Mouse (Mus musculus): Measurements from ENCODE around the gene Ggt6. TPM values are rescaled to one million over a fixed set of nuclear protein-coding genes. Genes with fewer than 3 reads are reported as not detected.

Gene Ggt6
- total and polyA plus RNA-seq, 3 experiments = 0.04 TPM; not detected in 2

DNA sequence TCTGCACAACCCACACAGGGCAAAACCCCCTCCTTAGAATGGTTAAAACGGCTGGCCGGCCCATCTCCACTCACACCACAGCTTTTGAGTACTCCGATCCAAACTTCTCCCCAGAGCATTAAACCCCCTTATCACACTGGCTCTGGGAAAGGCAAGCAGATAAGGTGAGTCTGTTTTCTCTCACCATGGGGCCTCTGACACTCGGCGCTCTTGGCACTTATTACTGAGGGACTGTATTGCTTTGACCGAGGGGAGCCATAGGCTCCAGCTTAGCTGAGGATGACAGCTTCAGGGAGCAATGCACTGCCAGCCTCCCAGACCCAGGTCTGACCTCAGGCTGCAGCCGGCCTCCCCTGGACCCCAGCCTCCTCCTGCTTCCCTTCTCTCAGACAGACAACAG, 27.8 kb upstream of the Ggt6 start:
- TF ChIP-seq GATA1 (IDR thresholded peaks at IDR 0.05; ENCODE audit: low read depth, low read length) = peak; percentile 95
- no peak for TF ChIP-seq MAZ (IDR thresholded peaks at IDR 0.05; ENCODE audit: low read depth, low read length)
- TF ChIP-seq GABPA (IDR thresholded peaks at IDR 0.05; ENCODE audit: low read depth, low read length) = no peak
- no peak for TF ChIP-seq POLR2AphosphoS5 (IDR thresholded peaks at IDR 0.05; ENCODE audit: borderline replicate concordance, low read depth, low read length)
- peak; percentile 64 for TF ChIP-seq ETS1 (IDR thresholded peaks at IDR 0.05; ENCODE audit: low read depth, low read length)
- TF ChIP-seq MXI1 (IDR thresholded peaks at IDR 0.05; ENCODE audit: low read depth, low read length) = peak; percentile 29; the same call in 1 of the 2 replicates
- TF ChIP-seq RCOR1 (IDR thresholded peaks at IDR 0.05; ENCODE audit: low read depth, low read length) = peak; percentile 52; the same call in 1 of the 2 replicates
- TF ChIP-seq CHD1 (IDR thresholded peaks at IDR 0.05; ENCODE audit: low read depth, low read length) = no peak
- peak; percentile 43; the same call in 1 of the 2 replicates for TF ChIP-seq TCF12 (IDR thresholded peaks at IDR 0.05; ENCODE audit: low read depth, low read length)
- peak; percentile 59 for TF ChIP-seq TBP (IDR thresholded peaks at IDR 0.05; ENCODE audit: low read depth, low read length)
- no peak for TF ChIP-seq NRF1 (IDR thresholded peaks at IDR 0.05; ENCODE audit: insufficient read depth, low read depth, low read length, poor library complexity, severe bottlenecking)
- peak; percentile 68 for TF ChIP-seq EP300 (IDR thresholded peaks at IDR 0.05; ENCODE audit: low read depth in 1 of 2, low read length in 2 of 2)
- Histone ChIP-seq H3K27me3 (ENCODE audit: control insufficient read depth in 1 of 2, insufficient read depth in 2 of 2, low read length in 2 of 2) (no peaks in the 10 kb centered on the region), H3K27ac (ENCODE audit: control insufficient read depth, low read depth, low read length) (no peak overlapping the region), H3K4me3 (ENCODE audit: control insufficient read depth in 1 of 2, insufficient read depth in 1 of 2, low read depth in 2 of 2, low read length in 2 of 2) (no peak overlapping the region; a peak in 1 of 4 replicates), H3K4me1 (ENCODE audit: control insufficient read depth in 1 of 2, insufficient read depth in 2 of 2, low read length in 2 of 2) (peaks cover 6 to 18% of the 10 kb centered on the region in 2 experiments; a peak in 3 of 4 replicates), H3K36me3 (ENCODE audit: control insufficient read depth in 1 of 2, insufficient read depth in 2 of 2, low read length in 2 of 2) (peaks cover 0 to 12% of the 10 kb centered on the region in 2 experiments; a peak in 2 of 4 replicates), H3K9me3 (replicated peaks; ENCODE audit: insufficient read depth, low read length) (no peaks in the 10 kb centered on the region), H3K79me2 (ENCODE audit: control insufficient read depth, insufficient read depth, low read length, poor library complexity) (no peaks in the 10 kb centered on the region), H3K9ac (ENCODE audit: control insufficient read depth, low read depth, low read length, poor library complexity, severe bottlenecking) (peak overlapping the region; percentile 20)
- DNase-seq (ENCODE audit: low read depth, low spot score) = peak; percentile 65

DNA sequence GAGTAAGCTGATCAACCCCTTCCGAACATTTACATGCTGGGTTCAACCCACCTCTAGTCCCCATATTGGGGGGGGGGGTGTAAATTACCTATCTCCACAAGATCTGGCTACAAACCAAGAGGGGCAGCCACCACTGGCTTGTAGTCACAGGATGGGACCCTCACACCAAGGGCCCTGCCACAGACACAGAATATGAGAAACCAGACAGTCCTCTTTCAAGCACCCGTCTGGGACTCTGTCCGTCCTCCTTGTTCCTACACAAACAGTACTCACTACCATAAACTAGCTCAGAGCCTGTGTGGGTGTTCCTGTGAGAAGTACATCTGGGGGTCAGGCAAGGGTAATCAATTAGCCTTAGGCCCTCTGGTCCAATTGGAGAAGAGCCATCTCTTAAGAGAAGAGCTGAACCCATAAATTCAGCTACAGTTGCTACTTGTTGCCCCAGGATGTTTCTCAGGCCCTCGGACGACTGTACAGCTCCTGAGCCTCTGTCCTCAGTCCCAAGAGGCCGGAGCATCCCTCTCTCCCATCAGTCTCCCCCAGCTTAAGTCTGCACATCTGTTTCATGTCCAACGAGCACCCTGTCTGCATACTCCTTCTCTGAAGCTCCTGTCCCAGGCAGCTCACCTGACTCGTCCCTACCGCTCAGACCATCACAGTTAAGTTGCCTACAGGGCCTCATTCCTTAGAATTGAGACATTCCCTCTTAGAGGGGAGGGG, 26.7 kb upstream of the Ggt6 start:
- Histone ChIP-seq H3K27me3 (ENCODE audit: control insufficient read depth in 1 of 2, insufficient read depth in 2 of 2, low read length in 2 of 2) (no peaks in the 10 kb centered on the region), H3K4me3 (ENCODE audit: control insufficient read depth in 1 of 2, insufficient read depth in 1 of 2, low read depth in 2 of 2, low read length in 2 of 2) (no peak overlapping the region), H3K9me3 (replicated peaks; ENCODE audit: insufficient read depth, low read length) (no peaks in the 10 kb centered on the region), H3K4me1 (ENCODE audit: control insufficient read depth in 1 of 2, insufficient read depth in 2 of 2, low read length in 2 of 2) (peaks cover 8 to 21% of the 10 kb centered on the region in 2 experiments; a peak in 3 of 4 replicates), H3K9ac (ENCODE audit: control insufficient read depth, low read depth, low read length, poor library complexity, severe bottlenecking) (no peak overlapping the region), H3K27ac (ENCODE audit: control insufficient read depth, low read depth, low read length) (no peak overlapping the region), H3K79me2 (ENCODE audit: control insufficient read depth, insufficient read depth, low read length, poor library complexity) (no peaks in the 10 kb centered on the region), H3K36me3 (ENCODE audit: control insufficient read depth in 1 of 2, insufficient read depth in 2 of 2, low read length in 2 of 2) (peaks cover 0 to 12% of the 10 kb centered on the region in 2 experiments; a peak in 2 of 4 replicates)
- no peak for DNase-seq (ENCODE audit: low read depth, low spot score)
- TF ChIP-seq TCF12 (IDR thresholded peaks at IDR 0.05; ENCODE audit: low read depth, low read length) = no peak
- no peak for TF ChIP-seq E2F4 (IDR thresholded peaks at IDR 0.05; ENCODE audit: borderline replicate concordance, low read depth, low read length)
- TF ChIP-seq MEF2A (IDR thresholded peaks at IDR 0.05; ENCODE audit: extremely low read depth, insufficient replicate concordance, low read depth, low read length, poor library complexity, severe bottlenecking) = no peak
- TF ChIP-seq JUND (IDR thresholded peaks at IDR 0.05; ENCODE audit: low read depth, low read length) = no peak
- no peak for TF ChIP-seq SIN3A (IDR thresholded peaks at IDR 0.05; ENCODE audit: low read length)
- TF ChIP-seq POLR2A (IDR thresholded peaks at IDR 0.05; ENCODE audit: control insufficient read depth in 1 of 2, insufficient read depth in 1 of 2, low read depth in 1 of 2, low read length in 2 of 2, poor library complexity in 1 of 2) = no peak
- no peak for TF ChIP-seq ZNF384 (IDR thresholded peaks at IDR 0.05; ENCODE audit: low read depth, low read length)
- TF ChIP-seq GABPA (IDR thresholded peaks at IDR 0.05; ENCODE audit: low read depth, low read length) = no peak
- no peak for TF ChIP-seq TBP (IDR thresholded peaks at IDR 0.05; ENCODE audit: low read depth, low read length)
- TF ChIP-seq CTCF (IDR thresholded peaks at IDR 0.05 in 2 of 3, conservative IDR thresholded peaks at IDR 0.05 in 1 of 3; ENCODE audit: control insufficient read depth in 1 of 3, insufficient read depth in 1 of 3, low read depth in 2 of 3, low read length in 3 of 3, poor library complexity in 1 of 3, severe bottlenecking in 1 of 3) = no peak
- no peak for TF ChIP-seq ZMIZ1 (IDR thresholded peaks at IDR 0.05; ENCODE audit: low read depth, low read length)
- TF ChIP-seq EP300 (IDR thresholded peaks at IDR 0.05; ENCODE audit: low read depth in 1 of 2, low read length in 2 of 2) = no peak
- no peak for TF ChIP-seq MYB (IDR thresholded peaks at IDR 0.05; ENCODE audit: low read depth, low read length)
- no peak for TF ChIP-seq ELF1 (IDR thresholded peaks at IDR 0.05; ENCODE audit: low read depth, low read length)
- no peak for TF ChIP-seq MXI1 (IDR thresholded peaks at IDR 0.05; ENCODE audit: low read depth, low read length)
- no peak for TF ChIP-seq MAX (IDR thresholded peaks at IDR 0.05; ENCODE audit: low read length)
- no peak for TF ChIP-seq ETS1 (IDR thresholded peaks at IDR 0.05; ENCODE audit: low read depth, low read length)

Data from MEL (cell line).